Mouse (Mus musculus) intestine, embryonic 16.5 days (tissue): ENCODE measurements around the gene Kif26b. TPM values are rescaled to one million over a fixed set of nuclear protein-coding genes. Genes with fewer than 3 reads are reported as not detected.
A peak's percentile ranks its signal among the peaks of the same experiment; 100 is the strongest.

Source experiments
- ATAC-seq: fragments of 200-750 bp; cut with Nextera tagmentation; 2 replicates; pipeline ENCODE4 v1.8.0; 2017; ENCODE audit warnings: moderate TSS enrichment, moderate library complexity
- H3K27ac ChIP-seq: fragments of 300-500 bp; sonication (generic); 2 replicates; pipeline ENCODE4 v1.5.1; 2014; ENCODE audit warnings: mild to moderate bottlenecking, low read length
- H3K27me3 ChIP-seq: fragments of 300-500 bp; sonication (generic); replicated peaks from 2 replicates; pipeline ENCODE4 v1.6.1; 2014; ENCODE audit warnings: low read length, control low read depth, mixed read lengths; ENCODE audit not compliant: control insufficient read depth, insufficient read depth
- H3K36me3 ChIP-seq: fragments of 300-500 bp; sonication (generic); 2 replicates; pipeline ENCODE4 v1.6.1; 2014; ENCODE audit warnings: low read length, control low read depth; ENCODE audit not compliant: control insufficient read depth, insufficient read depth
- H3K4me1 ChIP-seq: fragments of 300-500 bp; sonication (generic); 2 replicates; pipeline ENCODE4 v1.6.1; 2014; ENCODE audit warnings: low read length, control low read depth, mixed read lengths; ENCODE audit not compliant: control insufficient read depth, insufficient read depth
- H3K4me2 ChIP-seq: fragments of 300-500 bp; sonication (generic); 2 replicates; pipeline ENCODE4 v1.6.1; 2014; ENCODE audit warnings: low read depth, low read length, control low read depth
- H3K4me3 ChIP-seq: fragments of 300-500 bp; sonication (generic); 2 replicates; pipeline ENCODE4 v1.5.1; 2014; ENCODE audit warnings: mild to moderate bottlenecking, low read length
- H3K9ac ChIP-seq: fragments of 300-500 bp; sonication (generic); 2 replicates; pipeline ENCODE4 v1.6.1; 2014; ENCODE audit warnings: low read depth, low read length
- H3K9me3 ChIP-seq: fragments of 300-500 bp; sonication (generic); 2 replicates; pipeline ENCODE4 v1.6.1; 2016; ENCODE audit warnings: low read length, control low read depth; ENCODE audit not compliant: control insufficient read depth
- whole genome bisulfite sequencing: fragments of 180-500 bp; shearing (Covaris S2); extraction: QIAGEN DNeasy Blood & Tissue Kit; methylation state at CpG from one replicate; pipeline ENCODE4 v1.1.7; 2014; 5-methylcytosine and 5-hydroxymethylcytosine counted together
- polyA plus RNA-seq: library from polyadenylated mRNA; unstranded; fragments of >200 nt; fragmentation: Nextera tagmentation; extraction: Ambion mirVana; gene quantifications from 2 replicates; pipeline ENCODE4 v1.2.1, GENCODE M21; 2015

Kif26b gene
- polyA plus RNA-seq, 1 experiment from 2014 or later = 1.5 TPM

DNA sequence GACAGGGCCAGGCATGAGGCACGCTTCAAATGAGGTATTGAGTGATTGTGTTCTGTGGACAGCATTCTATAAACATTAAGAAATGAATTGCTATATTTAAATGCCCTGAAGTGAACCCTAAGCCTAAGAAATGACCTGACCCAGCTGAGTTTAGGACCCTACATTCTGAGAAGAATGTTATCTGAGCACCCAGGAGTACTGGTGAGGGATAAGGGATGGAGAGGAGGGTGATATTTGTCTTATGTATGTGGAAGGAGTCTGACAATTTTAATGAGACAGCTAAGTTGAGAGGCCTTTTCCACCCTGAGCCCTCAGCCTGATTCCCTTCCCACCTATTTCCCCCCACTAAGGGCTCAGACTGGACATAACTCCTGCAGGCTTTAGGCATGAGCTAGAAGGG, 179.4 kb downstream of the Kif26b start:
- Histone ChIP-seq H3K9me3 (no peaks in the 10 kb centered on the region), H3K36me3 (no peaks in the 10 kb centered on the region), H3K4me3 (no peak overlapping the region), H3K4me1 (no peaks in the 10 kb centered on the region), H3K4me2 (no peak overlapping the region), H3K27me3 (no peaks in the 10 kb centered on the region), H3K27ac (no peak overlapping the region), H3K9ac (no peak overlapping the region)
- ATAC-seq = no peak
- WGBS = 49% methylated on average over 1 of the region's 1 CpGs

DNA sequence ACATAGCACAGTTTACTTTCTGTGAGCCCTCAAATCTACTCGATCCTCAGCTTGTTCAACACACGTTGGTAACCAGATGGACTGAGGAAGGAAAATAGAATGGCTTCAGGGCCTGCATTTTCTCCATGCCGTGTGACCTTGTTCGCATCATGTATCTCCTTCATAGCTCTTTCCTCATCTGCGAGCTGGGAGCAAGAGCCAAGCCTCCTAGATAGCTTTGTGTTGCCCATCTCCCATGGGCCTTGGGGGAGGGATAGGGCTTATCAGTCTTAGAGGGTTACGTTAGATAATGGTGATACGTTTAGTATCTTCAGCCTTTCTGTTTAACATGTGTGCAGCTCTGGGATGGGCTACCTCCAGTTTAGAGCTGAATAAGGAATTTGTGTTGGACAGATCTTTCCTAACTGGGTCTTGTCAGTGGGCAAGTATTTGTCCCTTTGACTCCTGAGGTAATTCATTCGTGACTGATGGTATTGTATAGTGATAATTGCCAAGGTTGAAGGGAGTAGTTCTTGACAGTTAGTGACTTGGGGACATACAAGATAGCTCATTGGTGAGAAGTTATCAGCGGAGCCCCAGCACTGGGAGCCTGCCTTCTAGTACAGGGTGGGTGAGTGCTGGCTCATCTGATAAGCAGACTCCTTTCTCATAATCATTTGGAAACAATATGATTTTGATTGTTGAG, 183.4 kb downstream of the Kif26b start:
- no peaks in the 10 kb centered on the region for H3K36me3 ChIP-seq
- H3K4me1 ChIP-seq = no peaks in the 10 kb centered on the region
- 70% methylated on average over 9 of the region's 9 CpGs for WGBS
- no peaks in the 10 kb centered on the region for H3K27me3 ChIP-seq
- no peak overlapping the region for H3K27ac ChIP-seq
- peak; percentile 39; the same call in 1 of the 2 replicates for ATAC-seq
- H3K9me3 ChIP-seq = no peaks in the 10 kb centered on the region
- H3K4me3 ChIP-seq = no peak overlapping the region
- H3K4me2 ChIP-seq = no peak overlapping the region
- H3K9ac ChIP-seq = no peak overlapping the region

DNA sequence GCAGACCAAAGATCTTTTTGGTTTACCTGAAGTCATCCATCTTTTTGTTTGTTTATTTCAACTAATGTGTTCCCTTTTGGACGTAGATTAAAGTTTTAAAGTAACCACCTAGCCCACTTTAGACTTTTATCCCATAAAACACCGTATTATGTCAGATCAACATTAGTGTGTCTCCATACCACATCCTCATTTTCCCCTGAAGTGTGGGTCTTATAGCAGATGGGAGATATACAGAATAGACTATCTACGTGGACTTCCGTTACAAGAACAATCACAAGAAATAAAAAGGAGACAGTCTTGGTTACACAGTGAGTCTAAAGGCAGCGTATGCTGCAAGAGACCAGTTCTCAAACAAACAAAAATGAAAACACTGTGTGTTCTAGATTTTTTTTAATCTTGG, 185.3 kb downstream of the Kif26b start:
- no peak overlapping the region for H3K4me3 ChIP-seq
- H3K4me1 ChIP-seq = no peaks in the 10 kb centered on the region
- no peak overlapping the region for H3K9ac ChIP-seq
- no peak overlapping the region for H3K27ac ChIP-seq
- H3K36me3 ChIP-seq = no peaks in the 10 kb centered on the region
- ATAC-seq = no peak
- H3K4me2 ChIP-seq = no peak overlapping the region
- no peaks in the 10 kb centered on the region for H3K27me3 ChIP-seq
- no peaks in the 10 kb centered on the region for H3K9me3 ChIP-seq
- 89% methylated on average over 5 of the region's 5 CpGs for WGBS

DNA sequence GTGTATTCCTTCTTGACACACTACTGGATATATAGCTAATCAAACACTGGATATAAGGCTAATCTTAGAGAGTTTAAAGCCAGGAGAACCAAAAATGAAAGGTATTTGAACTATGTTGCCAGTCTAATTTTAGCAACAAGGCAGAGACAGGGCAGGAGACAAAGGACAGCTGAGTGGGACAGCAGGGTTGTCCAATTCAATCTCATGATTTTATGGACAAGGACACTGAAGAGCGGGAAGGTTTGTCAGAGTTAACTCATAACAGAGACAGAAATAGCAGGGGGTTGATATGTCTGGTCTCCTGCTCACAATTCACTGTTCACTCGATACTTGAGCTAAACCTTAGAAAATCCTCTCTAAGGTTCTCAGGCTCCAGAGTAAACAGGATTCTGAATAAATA, 187.5 kb downstream of the Kif26b start:
- WGBS = 68% methylated on average over 2 of the region's 2 CpGs
- H3K4me2 ChIP-seq = no peak overlapping the region
- no peak for ATAC-seq
- H3K4me1 ChIP-seq = no peaks in the 10 kb centered on the region
- H3K9me3 ChIP-seq = no peaks in the 10 kb centered on the region
- no peaks in the 10 kb centered on the region for H3K36me3 ChIP-seq
- no peaks in the 10 kb centered on the region for H3K27me3 ChIP-seq
- H3K9ac ChIP-seq = no peak overlapping the region
- H3K27ac ChIP-seq = no peak overlapping the region
- H3K4me3 ChIP-seq = no peak overlapping the region

DNA sequence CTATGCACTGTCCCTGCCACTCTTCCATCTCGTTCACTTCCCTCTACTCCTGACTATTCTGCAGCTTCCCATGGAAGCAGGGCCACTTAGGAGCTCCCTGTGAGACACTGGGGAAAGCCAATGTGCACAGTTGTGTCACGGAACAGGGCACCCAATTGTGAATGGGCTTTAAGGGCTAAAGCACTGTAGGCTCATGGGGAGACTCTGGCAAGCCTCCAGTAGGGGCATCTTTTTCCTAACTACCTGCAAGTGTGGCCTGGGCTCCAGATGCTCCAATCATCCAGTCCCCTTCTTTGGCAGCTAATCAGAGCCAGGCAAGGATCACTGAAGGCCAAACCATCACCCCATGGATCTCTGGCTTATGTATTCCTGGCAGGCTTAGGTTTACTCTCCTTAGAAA, 191.9 kb downstream of the Kif26b start:
- no peak for ATAC-seq
- Histone ChIP-seq H3K36me3 (no peaks in the 10 kb centered on the region), H3K27ac (no peak overlapping the region), H3K9ac (no peak overlapping the region), H3K4me2 (no peak overlapping the region), H3K4me3 (no peak overlapping the region), H3K4me1 (no peaks in the 10 kb centered on the region), H3K27me3 (no peaks in the 10 kb centered on the region), H3K9me3 (no peaks in the 10 kb centered on the region)
- WGBS = 73% methylated on average over 2 of the region's 2 CpGs

DNA sequence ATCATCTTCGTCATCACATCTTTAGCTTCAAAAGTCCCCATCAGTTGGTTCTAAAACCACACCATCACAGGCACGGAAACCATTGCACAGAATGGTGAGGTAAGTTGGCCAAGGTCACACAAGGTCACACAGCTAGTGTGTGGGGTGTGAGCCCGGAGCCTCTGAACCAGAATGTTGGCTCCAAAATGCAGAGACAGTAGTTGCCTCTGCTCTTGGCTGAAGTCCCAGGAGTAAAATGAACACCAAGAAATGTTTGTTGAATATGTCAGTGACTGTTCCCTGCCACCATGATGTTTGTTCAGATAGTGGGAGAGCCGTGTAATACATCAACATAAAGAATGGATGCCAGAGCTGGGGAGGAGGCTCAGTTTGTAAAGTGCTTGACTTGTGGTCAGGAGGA, 193.9 kb downstream of the Kif26b start:
- no peak for ATAC-seq

DNA sequence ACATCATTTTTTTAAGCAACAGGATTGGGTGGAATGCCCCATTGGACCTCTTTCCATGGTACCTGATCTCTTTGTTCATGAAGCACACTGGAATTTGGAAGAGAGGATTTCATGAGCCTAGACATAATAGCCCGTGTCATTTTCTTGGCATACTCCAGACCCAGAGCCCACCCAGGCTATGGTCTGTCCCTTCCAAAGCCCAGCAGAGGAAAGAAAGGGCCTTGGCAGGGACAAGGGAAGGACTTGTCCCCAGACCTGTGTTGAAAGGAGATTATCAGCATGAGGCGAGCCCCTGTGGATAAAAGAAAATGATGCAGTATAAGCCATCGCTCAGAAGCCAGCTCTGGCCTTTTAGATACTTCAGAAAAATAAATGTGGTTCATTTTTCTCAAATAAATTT, 196.6 kb downstream of the Kif26b start:
- Histone ChIP-seq H3K27ac (no peak overlapping the region), H3K27me3 (no peaks in the 10 kb centered on the region), H3K4me3 (no peak overlapping the region), H3K9ac (no peak overlapping the region), H3K36me3 (no peaks in the 10 kb centered on the region), H3K4me2 (no peak overlapping the region), H3K9me3 (no peaks in the 10 kb centered on the region), H3K4me1 (no peaks in the 10 kb centered on the region)
- WGBS = 86% methylated on average over 3 of the region's 3 CpGs
- ATAC-seq = no peak

More for the DNA sequence above, 193.9 kb downstream of the Kif26b start:
- no peaks in the 10 kb centered on the region for H3K4me1 ChIP-seq
- no peaks in the 10 kb centered on the region for H3K9me3 ChIP-seq
- WGBS = 77% methylated on average over 4 of the region's 4 CpGs
- H3K4me2 ChIP-seq = no peak overlapping the region
- H3K9ac ChIP-seq = no peak overlapping the region
- no peaks in the 10 kb centered on the region for H3K36me3 ChIP-seq
- H3K27me3 ChIP-seq = no peaks in the 10 kb centered on the region
- no peak overlapping the region for H3K4me3 ChIP-seq
- no peak overlapping the region for H3K27ac ChIP-seq

DNA sequence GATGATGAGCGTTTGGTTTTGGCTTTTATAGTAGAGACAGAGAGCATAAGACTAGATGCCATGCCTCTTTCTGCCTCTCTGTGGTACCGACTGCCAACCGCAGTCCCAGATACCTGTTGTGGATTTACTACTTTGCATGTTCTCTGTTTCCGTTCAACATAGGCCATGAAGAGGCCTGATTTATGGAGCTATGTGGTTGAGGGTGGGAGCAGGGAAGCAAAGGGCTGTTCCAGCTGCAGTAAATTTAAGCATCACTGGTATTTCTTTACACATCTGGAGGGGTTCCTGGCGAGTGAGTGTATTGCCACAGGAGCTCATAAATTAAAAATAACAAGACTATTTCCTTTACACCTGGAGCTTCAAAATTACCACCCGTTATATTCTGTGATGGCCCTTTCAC, 199.3 kb downstream of the Kif26b start:
- no peak for ATAC-seq
- no peaks in the 10 kb centered on the region for H3K9me3 ChIP-seq
- H3K27ac ChIP-seq = no peak overlapping the region
- no peak overlapping the region for H3K9ac ChIP-seq
- WGBS = 66% methylated on average over 6 of the region's 6 CpGs
- no peak overlapping the region for H3K4me3 ChIP-seq
- H3K4me1 ChIP-seq = peaks cover 5% of the 10 kb centered on the region; the same call in 1 of the 2 replicates
- no peaks in the 10 kb centered on the region for H3K36me3 ChIP-seq
- H3K27me3 ChIP-seq = no peaks in the 10 kb centered on the region
- H3K4me2 ChIP-seq = no peak overlapping the region

DNA sequence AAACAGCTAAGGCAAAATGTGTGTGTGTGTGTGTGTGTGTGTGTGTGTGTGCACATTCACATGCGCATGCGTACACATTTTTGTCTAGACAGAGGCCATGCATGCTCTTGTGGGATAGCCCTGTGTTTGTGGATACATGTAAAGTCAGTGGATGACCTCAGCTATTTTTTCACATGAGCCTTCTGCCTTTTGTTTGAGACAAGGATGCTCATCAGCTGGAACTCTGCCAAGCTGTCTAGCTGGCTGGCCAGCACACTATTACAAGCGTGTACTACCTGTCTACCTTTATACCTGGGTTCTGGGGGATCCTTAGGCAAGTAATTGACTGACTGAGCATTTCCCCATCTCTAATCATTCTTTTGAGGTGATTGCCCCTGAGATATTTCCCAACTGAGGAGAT, 201.3 kb downstream of the Kif26b start:
- no peak for ATAC-seq
- no peaks in the 10 kb centered on the region for H3K36me3 ChIP-seq
- H3K27ac ChIP-seq = no peak overlapping the region
- 92% methylated on average over 3 of the region's 3 CpGs for WGBS
- H3K4me1 ChIP-seq = peaks cover 5% of the 10 kb centered on the region; the same call in 1 of the 2 replicates
- no peak overlapping the region for H3K4me3 ChIP-seq
- no peaks in the 10 kb centered on the region for H3K27me3 ChIP-seq
- no peak overlapping the region for H3K9ac ChIP-seq
- no peaks in the 10 kb centered on the region for H3K9me3 ChIP-seq
- no peak overlapping the region for H3K4me2 ChIP-seq

DNA sequence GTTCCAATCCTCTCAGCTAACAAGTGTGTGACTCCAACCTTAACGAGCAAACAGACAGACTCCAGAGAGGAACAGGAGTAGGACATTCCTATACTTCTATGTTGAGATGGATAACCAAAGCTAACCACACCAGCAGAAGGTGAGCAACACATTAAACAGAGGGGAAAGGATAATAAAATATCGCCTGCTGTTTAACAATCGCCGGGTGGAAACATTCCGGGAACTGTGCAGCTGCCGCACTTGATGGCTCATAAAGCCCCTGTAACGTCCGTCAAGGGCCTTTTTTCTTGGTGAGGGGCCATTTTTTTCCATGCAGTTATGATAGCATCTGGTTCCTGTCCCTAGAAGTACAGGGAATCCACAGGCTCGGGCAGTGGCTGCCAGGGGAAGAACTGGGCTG, 204.1 kb downstream of the Kif26b start:
- Histone ChIP-seq H3K27ac (no peak overlapping the region), H3K4me1 (peaks cover 5% of the 10 kb centered on the region; the same call in 1 of the 2 replicates), H3K9ac (no peak overlapping the region), H3K9me3 (no peaks in the 10 kb centered on the region), H3K4me3 (no peak overlapping the region), H3K27me3 (no peaks in the 10 kb centered on the region), H3K36me3 (no peaks in the 10 kb centered on the region), H3K4me2 (no peak overlapping the region)
- WGBS = 22% methylated on average over 9 of the region's 9 CpGs
- no peak for ATAC-seq
